Mouse (Mus musculus) midbrain, embryonic 16.5 days (tissue): ENCODE measurements around the gene Dennd4c. TPM values are rescaled to one million over a fixed set of nuclear protein-coding genes. Genes with fewer than 3 reads are reported as not detected.

Experiments
- ATAC-seq: fragments of 200-750 bp; cut with Nextera tagmentation; 2 replicates; pipeline ENCODE4 v1.8.0; 2017; ENCODE audit warnings: moderate TSS enrichment
- H3K27ac ChIP-seq: fragments of 300-500 bp; sonication (generic); 2 replicates; pipeline ENCODE4 v1.5.1; 2014; ENCODE audit warnings: mild to moderate bottlenecking, low read length, mixed read lengths
- H3K27me3 ChIP-seq: fragments of 300-500 bp; sonication (generic); 2 replicates; pipeline ENCODE4 v1.6.1; 2014; ENCODE audit warnings: low read depth, low read length, mixed read lengths; ENCODE audit not compliant: control insufficient read depth, insufficient read depth
- H3K36me3 ChIP-seq: fragments of 300-500 bp; sonication (generic); 2 replicates; pipeline ENCODE4 v1.6.1; 2014; ENCODE audit warnings: mild to moderate bottlenecking, low read length, moderate library complexity, mixed read lengths; ENCODE audit not compliant: control insufficient read depth, insufficient read depth
- H3K4me1 ChIP-seq: fragments of 300-500 bp; sonication (generic); 2 replicates; pipeline ENCODE4 v1.6.1; 2014; ENCODE audit warnings: mild to moderate bottlenecking, low read length, mixed read lengths; ENCODE audit not compliant: control insufficient read depth, insufficient read depth
- H3K4me2 ChIP-seq: fragments of 300-500 bp; sonication (generic); 2 replicates; pipeline ENCODE4 v1.6.1; 2014; ENCODE audit warnings: mild to moderate bottlenecking, low read length, mixed read lengths
- H3K4me3 ChIP-seq: fragments of 300-500 bp; sonication (generic); 2 replicates; pipeline ENCODE4 v1.5.1; 2014; ENCODE audit warnings: low read depth, mild to moderate bottlenecking, low read length, moderate library complexity, mixed read lengths
- H3K9ac ChIP-seq: fragments of 300-500 bp; sonication (generic); 2 replicates; pipeline ENCODE4 v1.6.1; 2014; ENCODE audit warnings: low read depth, low read length, mixed read lengths
- H3K9me3 ChIP-seq: fragments of 300-500 bp; sonication (generic); replicated peaks from 2 replicates; pipeline ENCODE4 v1.6.1; 2014; ENCODE audit warnings: mild to moderate bottlenecking, low read length, mixed read lengths; ENCODE audit not compliant: control insufficient read depth, poor library complexity, severe bottlenecking
- WGBS: fragments of 180-500 bp; shearing (Covaris S2); extraction: QIAGEN DNeasy Blood & Tissue Kit; methylation state at CpG from one replicate; pipeline ENCODE4 v1.1.7; 2014; 5-methylcytosine and 5-hydroxymethylcytosine counted together
- polyA plus RNA-seq: library from polyadenylated mRNA; unstranded; fragments of >200 nt; fragmentation: Nextera tagmentation; extraction: Ambion mirVana; gene quantifications from 2 replicates; pipeline ENCODE4 v1.2.1, GENCODE M21; 2015

Gene Dennd4c
- polyA plus RNA-seq, 1 experiment from 2014 or later: 2.1 TPM

- H3K27ac ChIP-seq: peak overlapping the region; percentile 89
- H3K4me3 ChIP-seq: peak overlapping the region; percentile 97
- no peaks in the 10 kb centered on the region; the same call in 1 of the 2 replicates for H3K27me3 ChIP-seq
- H3K36me3 ChIP-seq: peaks cover 17% of the 10 kb centered on the region
- H3K9me3 ChIP-seq: no peaks in the 10 kb centered on the region
- ATAC-seq: no peak
- H3K9ac ChIP-seq: peak overlapping the region; percentile 100
- H3K4me1 ChIP-seq: peaks cover 16% of the 10 kb centered on the region
- WGBS: 65% methylated on average over 12 of the region's 12 CpGs
- H3K4me2 ChIP-seq: peak overlapping the region; percentile 63
These were observed 109.7 kb downstream of the Dennd4c start for GRCm38 (mm10) chr4:86858070-86858440.

- no peak for ATAC-seq
- Histone ChIP-seq H3K4me1 (no peaks in the 10 kb centered on the region), H3K36me3 (no peaks in the 10 kb centered on the region), H3K9ac (no peak overlapping the region), H3K4me2 (no peak overlapping the region), H3K27ac (no peak overlapping the region), H3K27me3 (no peaks in the 10 kb centered on the region; the same call in 1 of the 2 replicates), H3K9me3 (no peaks in the 10 kb centered on the region), H3K4me3 (no peak overlapping the region)
- 84% methylated on average over 5 of the region's 5 CpGs for WGBS
These were observed 115.7 kb downstream of the Dennd4c start for GRCm38 (mm10) chr4:86864087-86864486.

GRCm38 (mm10) chr4:86871988-86872387 lies 123.6 kb downstream of the Dennd4c start:
- H3K27me3 ChIP-seq: 0 out of 2 replicates have a peak, but pooled peaks cover 2% of the 10 kb centered on the region
- no peak overlapping the region for H3K9ac ChIP-seq
- ATAC-seq: no peak
- H3K9me3 ChIP-seq: no peaks in the 10 kb centered on the region
- no peak overlapping the region for H3K4me2 ChIP-seq
- peaks cover 5% of the 10 kb centered on the region; the same call in 1 of the 2 replicates for H3K4me1 ChIP-seq
- no peaks in the 10 kb centered on the region for H3K36me3 ChIP-seq
- no peak overlapping the region for H3K4me3 ChIP-seq
- H3K27ac ChIP-seq: no peak overlapping the region

GRCm38 (mm10) chr4:86873072-86873471 lies 124.7 kb downstream of the Dennd4c start:
- peaks cover 5% of the 10 kb centered on the region; the same call in 1 of the 2 replicates for H3K4me1 ChIP-seq
- no peak overlapping the region for H3K27ac ChIP-seq
- no peak for ATAC-seq
- H3K9ac ChIP-seq: no peak overlapping the region
- WGBS: 41% methylated on average over 4 of the region's 4 CpGs
- no peak overlapping the region for H3K4me2 ChIP-seq
- no peak overlapping the region for H3K4me3 ChIP-seq
- H3K27me3 ChIP-seq: 0 out of 2 replicates have a peak, but pooled peaks cover 2% of the 10 kb centered on the region
- H3K9me3 ChIP-seq: no peaks in the 10 kb centered on the region
- no peaks in the 10 kb centered on the region for H3K36me3 ChIP-seq

GRCm38 (mm10) chr4:86874146-86874847 lies 125.9 kb downstream of the Dennd4c start, which contains the start of gene Acer2:
TSS of gene Acer2 (plus strand) at chr4:86874396.
- peak; percentile 92 for ATAC-seq
- no peaks in the 10 kb centered on the region for H3K9me3 ChIP-seq
- H3K27me3 ChIP-seq: 0 out of 2 replicates have a peak, but pooled peaks cover 2% of the 10 kb centered on the region
- H3K36me3 ChIP-seq: no peaks in the 10 kb centered on the region
- H3K27ac ChIP-seq: 0 out of 2 replicates have a peak within 1 kb of the TSS, but pooled peaks have one; percentile 34
- peak within 1 kb of the TSS; percentile 84 for H3K9ac ChIP-seq
- H3K4me3 ChIP-seq: peak within 1 kb of the TSS; percentile 79
- peak within 1 kb of the TSS; percentile 96 for H3K4me2 ChIP-seq
- peaks cover 5% of the 10 kb centered on the region; the same call in 1 of the 2 replicates for H3K4me1 ChIP-seq
- under 1% methylated on average over 60 of the region's 60 CpGs for WGBS

GRCm38 (mm10) chr4:86879477-86879876 lies 131.1 kb downstream of the Dennd4c start:
- no peak for ATAC-seq
- Histone ChIP-seq H3K9ac (no peak overlapping the region), H3K4me3 (no peak overlapping the region), H3K36me3 (no peaks in the 10 kb centered on the region), H3K4me2 (no peak overlapping the region), H3K9me3 (no peaks in the 10 kb centered on the region), H3K27me3 (no peaks in the 10 kb centered on the region), H3K27ac (no peak overlapping the region), H3K4me1 (peaks cover 5% of the 10 kb centered on the region; the same call in 1 of the 2 replicates)
- WGBS: 91% methylated on average over 2 of the region's 2 CpGs

GRCm38 (mm10) chr4:86881178-86881577 lies 132.8 kb downstream of the Dennd4c start:
- no peak for ATAC-seq
- 83% methylated on average over 4 of the region's 4 CpGs for WGBS
- no peak overlapping the region for H3K9ac ChIP-seq

GRCm38 (mm10) chr4:86882413-86882812 lies 134.1 kb downstream of the Dennd4c start:
- Histone ChIP-seq H3K36me3 (no peaks in the 10 kb centered on the region), H3K27me3 (no peaks in the 10 kb centered on the region), H3K4me3 (no peak overlapping the region), H3K4me1 (no peaks in the 10 kb centered on the region), H3K4me2 (no peak overlapping the region), H3K27ac (no peak overlapping the region), H3K9me3 (no peaks in the 10 kb centered on the region), H3K9ac (no peak overlapping the region)
- 69% methylated on average over 2 of the region's 2 CpGs for WGBS
- no peak for ATAC-seq

More at GRCm38 (mm10) chr4:86881178-86881577, 132.8 kb downstream of the Dennd4c start:
- no peak overlapping the region for H3K27ac ChIP-seq
- no peaks in the 10 kb centered on the region for H3K36me3 ChIP-seq
- H3K4me1 ChIP-seq: no peaks in the 10 kb centered on the region
- no peak overlapping the region for H3K4me2 ChIP-seq
- no peaks in the 10 kb centered on the region for H3K27me3 ChIP-seq
- no peak overlapping the region for H3K4me3 ChIP-seq
- H3K9me3 ChIP-seq: no peaks in the 10 kb centered on the region

GRCm38 (mm10) chr4:86884945-86885344 lies 136.6 kb downstream of the Dennd4c start:
- no peak for ATAC-seq
- H3K9me3 ChIP-seq: no peaks in the 10 kb centered on the region
- H3K4me2 ChIP-seq: no peak overlapping the region
- H3K4me1 ChIP-seq: no peaks in the 10 kb centered on the region
- H3K27me3 ChIP-seq: no peaks in the 10 kb centered on the region
- H3K27ac ChIP-seq: no peak overlapping the region
- no peaks in the 10 kb centered on the region for H3K36me3 ChIP-seq
- H3K4me3 ChIP-seq: no peak overlapping the region
- WGBS: 41% methylated on average over 4 of the region's 4 CpGs
- no peak overlapping the region for H3K9ac ChIP-seq
